Mouse (Mus musculus): ENCODE results near the gene Mapkap1. TPM values are rescaled to one million over a fixed set of nuclear protein-coding genes. Genes with fewer than 3 reads are reported as not detected.

The Mapkap1 gene
- polyA plus RNA-seq, 1 experiment from 2014 or later: 108 TPM

DNA sequence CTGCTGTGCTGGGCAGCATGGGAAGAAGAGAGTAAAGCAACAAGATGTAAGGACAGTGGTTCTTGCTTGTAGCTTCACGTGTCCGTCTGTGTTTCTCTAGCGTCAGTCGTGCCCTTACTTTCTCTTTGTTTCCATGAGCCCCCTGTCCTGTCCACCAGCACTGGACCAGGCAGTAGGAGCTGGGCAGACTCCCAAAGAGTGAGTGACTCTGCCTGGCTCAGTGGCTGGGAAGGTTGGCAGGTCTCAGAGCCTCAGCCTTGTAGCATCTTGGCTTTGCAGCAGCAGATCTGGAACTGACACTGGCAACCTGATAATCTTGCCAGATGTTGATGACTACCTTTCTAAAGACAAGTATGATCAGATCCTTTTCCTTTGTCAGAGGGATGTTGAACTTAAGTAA, 140.9 kb downstream of the Mapkap1 start:
- no peaks in the 10 kb centered on the region for H3K27me3 ChIP-seq (ENCODE audit: control insufficient read depth, insufficient read depth, low read length)
- ATAC-seq (ENCODE audit: insufficient read depth, low FRiP score, low TSS enrichment): no peak
- H3K27ac ChIP-seq (ENCODE audit: low read depth, low read length): no peak overlapping the region
- no peak overlapping the region for H3K4me2 ChIP-seq (ENCODE audit: low read depth)
- H3K4me1 ChIP-seq (ENCODE audit: control insufficient read depth, insufficient read depth, low read length): 0 out of 2 replicates have a peak, but pooled peaks cover 2% of the 10 kb centered on the region
- WGBS: 89% methylated on average over 4 of the region's 4 CpGs
- DNase-seq (ENCODE audit: low spot score): no peak
- H3K4me3 ChIP-seq (ENCODE audit: low read depth, low read length): no peak overlapping the region
- H3K9me3 ChIP-seq (ENCODE audit: control insufficient read depth, low read length): no peaks in the 10 kb centered on the region
- no peaks in the 10 kb centered on the region for H3K36me3 ChIP-seq (ENCODE audit: control insufficient read depth, insufficient read depth, low read length)
- H3K9ac ChIP-seq (ENCODE audit: low read length): no peak overlapping the region

DNA sequence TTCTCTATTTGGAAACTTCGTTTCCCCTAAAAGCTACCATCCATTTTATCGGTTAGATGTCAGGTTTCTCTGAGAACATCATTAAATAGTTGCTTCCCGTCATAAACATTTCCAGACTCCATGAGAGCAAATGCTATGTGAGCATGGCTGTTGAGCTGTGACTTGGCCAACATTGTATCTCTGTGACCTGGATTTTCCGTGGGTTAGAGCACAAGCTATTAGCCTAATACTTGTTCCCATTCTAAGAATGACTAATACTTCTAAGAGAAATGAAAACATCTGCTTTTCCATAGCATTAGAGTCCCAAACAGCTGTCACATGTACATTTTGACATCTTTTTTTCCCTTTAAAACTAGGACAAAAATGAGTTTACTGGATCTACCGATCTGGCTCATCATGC, 142.4 kb downstream of the Mapkap1 start:
- H3K36me3 ChIP-seq (ENCODE audit: control insufficient read depth, insufficient read depth, low read length): no peaks in the 10 kb centered on the region
- H3K4me3 ChIP-seq (ENCODE audit: low read depth, low read length): no peak overlapping the region
- 92% methylated on average over 5 of the region's 5 CpGs for WGBS
- 0 out of 2 replicates have a peak, but pooled peaks cover 2% of the 10 kb centered on the region for H3K4me1 ChIP-seq (ENCODE audit: control insufficient read depth, insufficient read depth, low read length)
- no peaks in the 10 kb centered on the region for H3K9me3 ChIP-seq (ENCODE audit: control insufficient read depth, low read length)
- H3K4me2 ChIP-seq (ENCODE audit: low read depth): no peak overlapping the region
- no peak overlapping the region for H3K27ac ChIP-seq (ENCODE audit: low read depth, low read length)
- ATAC-seq (ENCODE audit: insufficient read depth, low FRiP score, low TSS enrichment) (no peak), DNase-seq (ENCODE audit: low spot score) (no peak)
- no peaks in the 10 kb centered on the region for H3K27me3 ChIP-seq (ENCODE audit: control insufficient read depth, insufficient read depth, low read length)
- no peak overlapping the region for H3K9ac ChIP-seq (ENCODE audit: low read length)

DNA sequence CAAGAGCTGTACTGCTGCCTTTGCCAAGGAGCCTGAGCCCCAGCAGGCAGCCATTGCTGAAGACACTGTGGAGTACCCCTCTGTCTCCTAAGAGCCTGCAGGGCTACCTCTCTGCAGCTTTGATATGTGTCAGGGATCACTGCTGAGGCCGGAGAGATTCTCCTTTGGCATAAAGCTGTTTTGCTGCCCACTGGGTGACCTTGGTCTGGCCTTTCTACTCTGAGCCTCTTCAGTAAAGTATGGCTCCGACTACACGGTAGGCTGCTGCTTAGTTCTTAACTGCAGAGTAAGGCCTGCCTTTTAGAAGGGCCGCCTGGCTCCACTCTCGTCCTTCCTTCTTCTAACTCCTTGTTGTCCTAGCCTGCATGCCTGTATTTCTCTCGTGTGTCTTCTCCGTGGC, 142.9 kb downstream of the Mapkap1 start:
- no peak overlapping the region for H3K9ac ChIP-seq (ENCODE audit: low read length)
- no peaks in the 10 kb centered on the region for H3K27me3 ChIP-seq (ENCODE audit: control insufficient read depth, insufficient read depth, low read length)
- ATAC-seq (ENCODE audit: insufficient read depth, low FRiP score, low TSS enrichment) (no peak), DNase-seq (ENCODE audit: low spot score) (no peak)
- H3K4me2 ChIP-seq (ENCODE audit: low read depth): no peak overlapping the region
- 0 out of 2 replicates have a peak, but pooled peaks cover 2% of the 10 kb centered on the region for H3K4me1 ChIP-seq (ENCODE audit: control insufficient read depth, insufficient read depth, low read length)
- no peak overlapping the region for H3K4me3 ChIP-seq (ENCODE audit: low read depth, low read length)
- no peaks in the 10 kb centered on the region for H3K36me3 ChIP-seq (ENCODE audit: control insufficient read depth, insufficient read depth, low read length)
- no peak overlapping the region for H3K27ac ChIP-seq (ENCODE audit: low read depth, low read length)
- WGBS: 77% methylated on average over 7 of the region's 7 CpGs
- no peaks in the 10 kb centered on the region for H3K9me3 ChIP-seq (ENCODE audit: control insufficient read depth, low read length)

DNA sequence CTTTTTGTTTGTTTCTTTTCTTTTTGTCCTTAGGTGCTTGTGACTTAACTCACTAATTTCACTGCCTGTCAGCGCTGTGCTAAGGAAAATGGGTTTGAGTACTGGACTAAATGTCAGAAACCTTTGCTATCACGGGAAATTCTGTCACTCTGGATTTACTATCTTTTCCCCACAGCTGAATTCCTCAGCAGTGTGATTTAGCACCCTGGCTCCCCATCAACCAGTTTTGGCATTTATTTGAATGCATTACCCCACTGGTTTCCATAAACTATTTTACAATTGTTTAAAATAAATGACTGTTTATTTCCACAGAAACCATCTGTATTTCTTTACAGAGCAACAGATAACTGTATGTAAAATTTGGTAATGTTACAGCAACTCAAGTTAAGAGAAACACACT, 146.2 kb downstream of the Mapkap1 start:
- 71% methylated on average over 2 of the region's 2 CpGs for WGBS
- no peak for ATAC-seq (ENCODE audit: insufficient read depth, low FRiP score, low TSS enrichment)

DNA sequence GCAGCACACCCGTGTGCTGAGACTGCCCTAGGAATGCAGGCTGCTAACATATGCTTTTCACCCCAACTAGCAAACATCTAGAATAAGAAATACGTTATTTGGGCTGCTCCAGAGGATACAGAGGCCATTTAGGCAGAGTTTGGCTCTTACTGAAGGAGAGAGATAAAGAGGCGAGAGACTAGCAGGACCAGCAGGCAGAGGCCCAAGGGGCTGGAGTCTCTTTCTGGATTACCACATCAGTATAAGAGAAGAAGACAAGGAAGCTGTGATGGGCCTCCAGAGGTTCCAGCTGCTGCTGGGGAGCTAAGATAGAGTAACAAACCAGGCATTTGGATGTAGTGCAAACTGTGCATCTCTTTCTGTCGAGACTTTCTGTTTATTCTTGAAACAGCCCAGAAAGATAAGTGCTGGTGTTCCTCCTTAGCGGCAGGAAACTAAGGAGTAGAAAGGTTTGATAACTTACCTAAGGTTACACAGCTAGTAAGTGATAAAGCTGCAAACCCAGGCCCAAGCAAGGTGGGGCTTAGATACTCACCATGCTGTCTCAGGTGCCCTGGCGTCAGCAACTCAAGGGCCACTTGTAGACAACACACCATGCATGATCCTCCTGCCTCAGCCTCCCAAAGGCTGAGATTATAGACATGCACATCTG, 147.1 kb downstream of the Mapkap1 start:
- 0 out of 2 replicates have a peak, but pooled peaks cover 2% of the 10 kb centered on the region for H3K4me1 ChIP-seq (ENCODE audit: control insufficient read depth, insufficient read depth, low read length)
- no peak for ATAC-seq (ENCODE audit: insufficient read depth, low FRiP score, low TSS enrichment)
- no peak overlapping the region for H3K4me3 ChIP-seq (ENCODE audit: low read depth, low read length)
- no peaks in the 10 kb centered on the region for H3K36me3 ChIP-seq (ENCODE audit: control insufficient read depth, insufficient read depth, low read length)
- no peak overlapping the region for H3K4me2 ChIP-seq (ENCODE audit: low read depth)
- H3K9ac ChIP-seq (ENCODE audit: low read length): no peak overlapping the region
- no peak overlapping the region for H3K27ac ChIP-seq (ENCODE audit: low read depth, low read length)
- DNase-seq (ENCODE audit: low spot score): no peak
- H3K27me3 ChIP-seq (ENCODE audit: control insufficient read depth, insufficient read depth, low read length): no peaks in the 10 kb centered on the region
- WGBS: 88% methylated on average over 6 of the region's 6 CpGs
- no peaks in the 10 kb centered on the region for H3K9me3 ChIP-seq (ENCODE audit: control insufficient read depth, low read length)

More for the DNA sequence above, 146.2 kb downstream of the Mapkap1 start:
- Histone ChIP-seq H3K4me1 (ENCODE audit: control insufficient read depth, insufficient read depth, low read length) (0 out of 2 replicates have a peak, but pooled peaks cover 2% of the 10 kb centered on the region), H3K36me3 (ENCODE audit: control insufficient read depth, insufficient read depth, low read length) (no peaks in the 10 kb centered on the region), H3K4me2 (ENCODE audit: low read depth) (no peak overlapping the region), H3K9ac (ENCODE audit: low read length) (no peak overlapping the region), H3K27me3 (ENCODE audit: control insufficient read depth, insufficient read depth, low read length) (no peaks in the 10 kb centered on the region), H3K27ac (ENCODE audit: low read depth, low read length) (no peak overlapping the region), H3K9me3 (ENCODE audit: control insufficient read depth, low read length) (no peaks in the 10 kb centered on the region), H3K4me3 (ENCODE audit: low read depth, low read length) (no peak overlapping the region)
- no peak for DNase-seq (ENCODE audit: low spot score)

DNA sequence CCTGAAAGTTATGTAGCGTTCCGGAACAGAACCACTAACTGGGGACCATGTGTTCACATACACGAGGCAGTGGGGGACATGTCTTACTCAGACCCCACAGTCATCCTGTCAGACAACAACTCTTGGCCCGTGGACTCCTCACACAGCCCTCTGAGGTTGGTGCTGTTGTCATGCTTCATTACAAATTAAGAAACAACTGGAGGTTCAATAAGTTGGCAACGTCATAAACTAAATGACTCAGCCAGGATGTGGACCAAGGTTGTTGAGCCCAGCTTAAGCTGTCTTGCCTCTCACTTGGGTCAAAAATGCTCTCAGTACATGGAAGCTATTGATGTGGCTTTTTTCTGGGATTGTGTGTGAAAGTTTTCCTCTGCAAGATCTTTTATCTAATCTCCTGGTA, 153.6 kb downstream of the Mapkap1 start:
- no peaks in the 10 kb centered on the region for H3K9me3 ChIP-seq (ENCODE audit: control insufficient read depth, low read length)
- no peak overlapping the region for H3K9ac ChIP-seq (ENCODE audit: low read length)
- no peak overlapping the region for H3K27ac ChIP-seq (ENCODE audit: low read depth, low read length)
- 72% methylated on average over 5 of the region's 5 CpGs for WGBS
- H3K4me3 ChIP-seq (ENCODE audit: low read depth, low read length): no peak overlapping the region
- DNase-seq (ENCODE audit: low spot score): no peak
- H3K27me3 ChIP-seq (ENCODE audit: control insufficient read depth, insufficient read depth, low read length): no peaks in the 10 kb centered on the region
- ATAC-seq (ENCODE audit: insufficient read depth, low FRiP score, low TSS enrichment): no peak
- H3K4me2 ChIP-seq (ENCODE audit: low read depth): no peak overlapping the region
- peaks cover 3% of the 10 kb centered on the region; the same call in 1 of the 2 replicates for H3K4me1 ChIP-seq (ENCODE audit: control insufficient read depth, insufficient read depth, low read length)
- H3K36me3 ChIP-seq (ENCODE audit: control insufficient read depth, insufficient read depth, low read length): no peaks in the 10 kb centered on the region

DNA sequence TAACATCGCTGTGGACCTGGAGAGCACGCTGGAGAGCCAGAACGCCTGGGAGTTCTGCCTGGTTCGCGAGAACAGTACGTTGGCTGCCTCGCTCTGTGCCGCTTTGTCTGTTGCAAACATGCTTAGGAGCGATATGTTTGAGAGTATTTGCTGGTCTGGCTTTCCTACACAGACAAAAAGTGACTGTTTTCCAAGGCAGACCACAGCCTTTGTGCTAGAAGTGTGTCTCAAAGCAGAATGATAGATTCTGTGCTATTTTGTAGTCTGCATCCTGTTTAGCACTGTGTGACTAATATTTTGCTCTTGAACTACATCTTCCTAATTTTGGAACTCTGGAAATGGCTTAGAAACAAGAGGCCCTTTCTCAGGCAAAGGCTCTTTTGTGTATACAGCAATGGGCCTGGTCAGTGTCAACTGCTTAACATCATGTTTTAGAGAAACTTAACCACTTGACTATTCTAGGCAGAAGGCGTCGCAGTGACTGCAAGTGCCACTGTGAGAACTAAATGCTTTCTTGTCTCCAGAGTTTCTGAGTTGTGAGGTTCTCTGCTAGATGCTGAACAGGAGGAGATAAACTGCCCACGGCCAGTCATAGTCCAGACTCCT, 156.6 kb downstream of the Mapkap1 start:
- H3K27ac ChIP-seq (ENCODE audit: low read depth, low read length): no peak overlapping the region
- 70% methylated on average over 12 of the region's 12 CpGs for WGBS
- H3K4me1 ChIP-seq (ENCODE audit: control insufficient read depth, insufficient read depth, low read length): peaks cover 3% of the 10 kb centered on the region; the same call in 1 of the 2 replicates
- no peaks in the 10 kb centered on the region for H3K27me3 ChIP-seq (ENCODE audit: control insufficient read depth, insufficient read depth, low read length)
- no peak overlapping the region for H3K4me3 ChIP-seq (ENCODE audit: low read depth, low read length)
- DNase-seq (ENCODE audit: low spot score): no peak
- no peaks in the 10 kb centered on the region for H3K9me3 ChIP-seq (ENCODE audit: control insufficient read depth, low read length)
- H3K4me2 ChIP-seq (ENCODE audit: low read depth): no peak overlapping the region
- no peaks in the 10 kb centered on the region for H3K36me3 ChIP-seq (ENCODE audit: control insufficient read depth, insufficient read depth, low read length)
- no peak for ATAC-seq (ENCODE audit: insufficient read depth, low FRiP score, low TSS enrichment)
- H3K9ac ChIP-seq (ENCODE audit: low read length): no peak overlapping the region

DNA sequence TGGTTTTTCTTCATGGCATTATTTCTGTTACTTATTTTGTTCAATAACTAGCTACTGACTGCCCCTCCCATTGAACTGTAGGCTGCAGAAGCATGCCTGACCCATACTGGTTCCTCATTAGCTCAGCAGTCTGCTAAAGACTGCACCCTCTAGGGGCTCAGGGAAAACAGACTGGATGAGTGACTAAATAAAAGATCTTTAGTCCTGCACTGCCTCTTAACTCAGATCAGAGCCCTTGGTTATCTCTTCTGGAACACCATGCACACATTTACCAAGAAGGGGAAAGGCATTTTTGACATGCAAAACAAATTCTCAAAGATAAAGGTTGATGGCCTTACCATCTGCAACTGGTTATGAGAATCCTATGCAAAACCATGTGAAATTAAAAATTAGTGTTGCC, 157.3 kb downstream of the Mapkap1 start:
- Histone ChIP-seq H3K36me3 (ENCODE audit: control insufficient read depth, insufficient read depth, low read length) (no peaks in the 10 kb centered on the region), H3K27ac (ENCODE audit: low read depth, low read length) (no peak overlapping the region), H3K27me3 (ENCODE audit: control insufficient read depth, insufficient read depth, low read length) (no peaks in the 10 kb centered on the region)

DNA sequence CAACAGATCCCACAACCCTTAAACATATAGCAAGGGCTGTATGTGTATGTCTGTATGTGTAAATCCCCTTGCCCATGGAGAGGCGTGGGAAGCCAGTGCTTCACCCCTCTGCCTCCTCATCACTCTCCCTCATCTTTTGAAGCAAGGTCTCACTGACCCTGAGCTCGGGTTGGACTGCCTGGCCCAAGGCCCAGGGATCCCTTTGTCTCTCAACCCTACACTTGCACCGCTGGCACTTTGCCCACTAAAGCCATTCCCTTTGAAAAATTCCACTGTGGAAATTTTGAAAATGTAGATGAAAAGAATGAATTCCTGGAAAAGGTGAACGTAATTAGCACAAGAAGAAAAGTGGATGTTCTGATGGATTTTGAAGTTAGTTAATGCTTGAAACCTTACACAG, 159.6 kb downstream of the Mapkap1 start:
- Histone ChIP-seq H3K36me3 (ENCODE audit: control insufficient read depth, insufficient read depth, low read length) (no peaks in the 10 kb centered on the region), H3K4me1 (ENCODE audit: control insufficient read depth, insufficient read depth, low read length) (peaks cover 21% of the 10 kb centered on the region), H3K27me3 (ENCODE audit: control insufficient read depth, insufficient read depth, low read length) (no peaks in the 10 kb centered on the region), H3K9me3 (ENCODE audit: control insufficient read depth, low read length) (no peaks in the 10 kb centered on the region), H3K9ac (ENCODE audit: low read length) (no peak overlapping the region), H3K27ac (ENCODE audit: low read depth, low read length) (no peak overlapping the region), H3K4me3 (ENCODE audit: low read depth, low read length) (no peak overlapping the region), H3K4me2 (ENCODE audit: low read depth) (no peak overlapping the region)
- 93% methylated on average over 4 of the region's 4 CpGs for WGBS
- ATAC-seq (ENCODE audit: insufficient read depth, low FRiP score, low TSS enrichment): no peak
- no peak for DNase-seq (ENCODE audit: low spot score)

More for the DNA sequence above, 157.3 kb downstream of the Mapkap1 start:
- Histone ChIP-seq H3K4me1 (ENCODE audit: control insufficient read depth, insufficient read depth, low read length) (peaks cover 3% of the 10 kb centered on the region; the same call in 1 of the 2 replicates), H3K9ac (ENCODE audit: low read length) (no peak overlapping the region), H3K4me2 (ENCODE audit: low read depth) (no peak overlapping the region), H3K4me3 (ENCODE audit: low read depth, low read length) (no peak overlapping the region), H3K9me3 (ENCODE audit: control insufficient read depth, low read length) (no peaks in the 10 kb centered on the region)
- ATAC-seq (ENCODE audit: insufficient read depth, low FRiP score, low TSS enrichment) (no peak), DNase-seq (ENCODE audit: low spot score) (no peak)

Measured in neural tube, embryonic 11.5 days (tissue).